Mouse (Mus musculus) liver, embryonic 13.5 days (tissue): ENCODE results near the gene Tmem39b. TPM values are rescaled to one million over a fixed set of nuclear protein-coding genes. Genes with fewer than 3 reads are reported as not detected.
"Not testable (repeated sequence)": the region's sequence is repeated elsewhere in the genome, so short reads cannot be mapped to it uniquely, and the experiment has no call there.

Experiments
- ATAC-seq: fragments of 200-750 bp; cut with Nextera tagmentation; 2 replicates; pipeline ENCODE4 v1.8.0; 2017; ENCODE audit warnings: low read depth, mild to moderate bottlenecking, moderate number of reproducible peaks, moderate library complexity
- DNase-seq: peaks from one replicate; pipeline ENCODE4 v3.0.0; 2022
- H3K27ac ChIP-seq: fragments of 300-500 bp; sonication (generic); 2 replicates; pipeline ENCODE4 v1.5.1; 2015; ENCODE audit warnings: moderate library complexity, mild to moderate bottlenecking, inconsistent platforms
- H3K27me3 ChIP-seq: fragments of 300-500 bp; sonication (generic); 2 replicates; pipeline ENCODE4 v1.6.1; 2015; ENCODE audit warnings: mild to moderate bottlenecking, inconsistent platforms
- H3K36me3 ChIP-seq: fragments of 300-500 bp; sonication (generic); 2 replicates; pipeline ENCODE4 v1.6.1; 2015; ENCODE audit warnings: mild to moderate bottlenecking, inconsistent platforms
- H3K4me1 ChIP-seq: fragments of 300-500 bp; sonication (generic); replicated peaks from 2 replicates; pipeline ENCODE4 v1.6.1; 2015; ENCODE audit warnings: inconsistent platforms
- H3K4me2 ChIP-seq: fragments of 300-500 bp; sonication (generic); 2 replicates; pipeline ENCODE4 v1.6.1; 2015; ENCODE audit warnings: inconsistent platforms, mild to moderate bottlenecking, moderate library complexity
- H3K4me3 ChIP-seq: fragments of 300-500 bp; sonication (generic); replicated peaks from 2 replicates; pipeline ENCODE4 v1.5.1; 2015; ENCODE audit warnings: mild to moderate bottlenecking, inconsistent platforms
- H3K9ac ChIP-seq: fragments of 300-500 bp; sonication (generic); 2 replicates; pipeline ENCODE4 v1.6.1; 2015; ENCODE audit warnings: mild to moderate bottlenecking, inconsistent platforms
- H3K9me3 ChIP-seq: fragments of 300-500 bp; sonication (generic); replicated peaks from 2 replicates; pipeline ENCODE4 v1.6.1; 2016; ENCODE audit warnings: inconsistent platforms
- WGBS: fragments of 180-500 bp; shearing (Covaris S2); methylation state at CpG from one replicate; pipeline ENCODE4 v1.1.7; 2015; ENCODE audit not compliant: insufficient replicate concordance; 5-methylcytosine and 5-hydroxymethylcytosine counted together
- polyA plus RNA-seq: library from polyadenylated mRNA; unstranded; fragments of >200 nt; fragmentation: Nextera tagmentation; extraction: Ambion mirVana; gene quantifications from 2 replicates; pipeline ENCODE4 v1.2.1, GENCODE M21; 2015

The Tmem39b gene
- polyA plus RNA-seq, 1 experiment from 2014 or later, result 4.0 TPM

DNA sequence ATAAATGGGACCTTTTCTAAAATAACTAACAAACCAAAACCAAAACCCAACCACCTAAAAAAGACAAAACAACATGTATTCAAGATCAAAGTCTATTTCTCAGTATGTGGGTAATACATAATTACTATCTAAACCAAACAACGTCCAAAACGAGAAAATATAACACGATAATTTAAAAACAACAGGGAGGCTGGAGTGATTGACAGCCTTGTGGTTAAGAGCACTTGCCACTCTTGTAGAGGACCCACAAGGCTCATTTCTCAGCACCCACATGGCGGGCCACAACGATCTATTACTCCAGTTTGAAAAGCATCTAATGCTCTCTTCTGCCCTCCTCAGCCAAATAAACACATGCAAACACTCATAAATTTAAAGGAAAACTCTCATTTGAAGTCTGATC, 34.8 kb upstream of the Tmem39b start:
- Histone ChIP-seq H3K27ac (no peak overlapping the region), H3K4me2 (no peak overlapping the region), H3K9ac (no peak overlapping the region), H3K9me3 (no peaks in the 10 kb centered on the region), H3K36me3 (peaks cover 31% of the 10 kb centered on the region), H3K4me1 (peaks cover 47% of the 10 kb centered on the region), H3K27me3 (no peaks in the 10 kb centered on the region), H3K4me3 (no peak overlapping the region)
- DNase-seq (no peak), ATAC-seq (no peak)
- WGBS, result 38% methylated on average over 5 of the region's 5 CpGs

DNA sequence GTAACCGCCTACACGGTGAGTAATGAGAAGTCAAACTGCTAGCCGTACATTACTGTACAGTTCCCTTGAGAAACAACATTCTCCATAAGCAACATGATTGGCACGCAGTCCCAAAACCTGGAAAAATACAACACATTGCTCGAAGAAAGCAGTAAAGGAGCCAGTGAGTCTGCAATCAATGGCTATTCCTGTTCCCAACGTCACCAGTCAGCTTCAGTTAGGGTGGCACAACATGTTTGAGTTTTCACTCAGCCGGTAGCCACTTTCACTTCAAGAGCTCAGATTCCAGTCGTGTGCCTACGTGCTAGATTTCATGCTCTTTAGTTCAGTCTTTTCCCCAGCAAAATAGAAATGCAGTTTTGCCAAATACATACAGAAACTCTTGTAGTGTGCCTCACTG, 19.7 kb upstream of the Tmem39b start:
- Histone ChIP-seq H3K4me1 (no peaks in the 10 kb centered on the region), H3K36me3 (peaks cover 82% of the 10 kb centered on the region), H3K4me3 (no peak overlapping the region), H3K9ac (no peak overlapping the region), H3K9me3 (no peaks in the 10 kb centered on the region), H3K27ac (no peak overlapping the region), H3K27me3 (no peaks in the 10 kb centered on the region), H3K4me2 (no peak overlapping the region)
- 92% methylated on average over 9 of the region's 9 CpGs for WGBS
- ATAC-seq (no peak), DNase-seq (no peak)

DNA sequence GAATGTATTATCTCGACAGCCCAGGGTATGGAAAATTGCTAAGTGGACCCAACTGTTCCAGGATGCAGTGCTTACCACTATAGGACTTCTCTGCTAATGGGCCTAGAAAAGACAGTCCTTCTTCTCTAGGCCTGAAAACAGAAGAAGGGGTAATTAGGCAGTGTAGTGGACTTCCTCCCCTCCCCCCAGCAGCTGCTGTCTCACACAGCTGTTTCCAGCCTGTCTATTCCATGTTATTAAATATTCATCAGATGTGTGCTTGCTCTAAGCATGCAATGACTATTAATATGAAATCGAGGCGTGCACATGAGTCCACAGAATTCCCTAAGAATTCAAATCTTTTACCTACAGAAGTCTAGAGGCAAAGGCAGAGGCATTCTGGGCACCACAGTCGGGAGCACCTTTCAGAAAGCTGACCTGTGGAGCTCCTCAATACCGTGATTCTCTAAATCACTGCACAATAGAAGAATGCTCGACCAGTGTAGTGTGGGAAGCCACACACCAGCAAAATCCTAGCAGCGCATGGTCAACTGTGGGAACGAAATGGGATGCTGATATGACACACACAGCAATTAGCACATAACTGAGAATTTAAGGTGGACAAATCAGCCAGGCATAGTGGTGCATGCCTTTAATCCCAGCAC, 13.0 kb upstream of the Tmem39b start:
- no peak overlapping the region for H3K4me3 ChIP-seq
- H3K36me3 ChIP-seq, result peaks cover 92% of the 10 kb centered on the region
- no peak overlapping the region for H3K9ac ChIP-seq
- no peak overlapping the region for H3K4me2 ChIP-seq
- H3K27me3 ChIP-seq, result no peaks in the 10 kb centered on the region
- H3K4me1 ChIP-seq, result no peaks in the 10 kb centered on the region
- H3K27ac ChIP-seq, result no peak overlapping the region
- no peak for ATAC-seq
- 81% methylated on average over 8 of the region's 8 CpGs for WGBS
- no peak for DNase-seq
- no peaks in the 10 kb centered on the region for H3K9me3 ChIP-seq

DNA sequence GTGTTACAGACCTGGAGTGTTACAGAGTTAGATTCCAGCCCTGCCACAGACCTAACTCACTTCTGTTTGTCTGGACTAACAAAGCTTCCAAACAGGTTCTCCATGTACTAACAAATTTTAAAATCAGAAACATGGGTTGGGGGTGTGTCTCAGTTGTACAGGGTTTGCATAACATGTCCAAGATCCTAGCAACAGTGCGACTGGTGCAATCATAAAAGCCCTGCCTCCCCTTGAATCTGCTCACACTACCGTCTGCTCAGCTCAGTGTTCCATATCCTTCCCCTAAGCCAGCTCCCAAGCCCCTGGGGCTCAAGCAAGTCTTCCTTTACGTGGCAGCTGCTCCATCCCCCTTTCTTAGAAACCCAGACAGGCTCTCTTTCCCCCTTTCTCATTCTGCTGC, 10.1 kb upstream of the Tmem39b start:
- peaks cover 3% of the 10 kb centered on the region for H3K4me1 ChIP-seq
- WGBS, result 74% methylated on average over 3 of the region's 3 CpGs
- no peak overlapping the region for H3K4me3 ChIP-seq
- H3K27me3 ChIP-seq, result no peaks in the 10 kb centered on the region
- no peak overlapping the region for H3K9ac ChIP-seq
- DNase-seq (no peak), ATAC-seq (no peak)
- H3K36me3 ChIP-seq, result peaks cover 93% of the 10 kb centered on the region
- no peak overlapping the region for H3K27ac ChIP-seq
- no peak overlapping the region for H3K4me2 ChIP-seq
- no peaks in the 10 kb centered on the region for H3K9me3 ChIP-seq

DNA sequence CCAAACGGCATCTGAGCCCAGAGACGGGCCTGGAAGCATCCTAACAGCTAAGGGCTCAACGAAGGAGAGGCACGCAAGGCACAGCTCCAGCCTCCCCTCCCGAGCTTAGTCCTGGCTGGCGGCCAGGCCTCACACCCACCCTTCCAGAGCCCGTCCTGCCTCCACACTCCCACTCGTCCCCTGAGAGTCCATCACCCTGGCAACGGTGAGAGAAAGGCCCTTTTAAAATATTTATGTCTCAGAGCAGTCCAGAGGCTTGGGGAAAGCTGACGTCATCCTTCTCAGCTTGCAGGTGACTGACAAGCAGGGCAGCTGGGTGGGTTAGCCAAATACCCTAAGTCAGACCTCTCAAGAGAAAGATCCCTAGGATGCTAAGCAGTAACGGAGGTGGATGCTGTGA, 5.8 kb upstream of the Tmem39b start:
- 67% methylated on average over 11 of the region's 11 CpGs for WGBS
- no peak for DNase-seq
- ATAC-seq, result peak; percentile 16; the same call in 1 of the 2 replicates
- Histone ChIP-seq H3K4me2 (no peak overlapping the region), H3K9ac (no peak overlapping the region), H3K4me3 (no peak overlapping the region), H3K9me3 (no peaks in the 10 kb centered on the region), H3K27me3 (no peaks in the 10 kb centered on the region), H3K4me1 (peaks cover 13% of the 10 kb centered on the region), H3K27ac (0 out of 2 replicates have a peak overlapping the region, but pooled peaks have one; percentile 19), H3K36me3 (peaks cover 53% of the 10 kb centered on the region)

DNA sequence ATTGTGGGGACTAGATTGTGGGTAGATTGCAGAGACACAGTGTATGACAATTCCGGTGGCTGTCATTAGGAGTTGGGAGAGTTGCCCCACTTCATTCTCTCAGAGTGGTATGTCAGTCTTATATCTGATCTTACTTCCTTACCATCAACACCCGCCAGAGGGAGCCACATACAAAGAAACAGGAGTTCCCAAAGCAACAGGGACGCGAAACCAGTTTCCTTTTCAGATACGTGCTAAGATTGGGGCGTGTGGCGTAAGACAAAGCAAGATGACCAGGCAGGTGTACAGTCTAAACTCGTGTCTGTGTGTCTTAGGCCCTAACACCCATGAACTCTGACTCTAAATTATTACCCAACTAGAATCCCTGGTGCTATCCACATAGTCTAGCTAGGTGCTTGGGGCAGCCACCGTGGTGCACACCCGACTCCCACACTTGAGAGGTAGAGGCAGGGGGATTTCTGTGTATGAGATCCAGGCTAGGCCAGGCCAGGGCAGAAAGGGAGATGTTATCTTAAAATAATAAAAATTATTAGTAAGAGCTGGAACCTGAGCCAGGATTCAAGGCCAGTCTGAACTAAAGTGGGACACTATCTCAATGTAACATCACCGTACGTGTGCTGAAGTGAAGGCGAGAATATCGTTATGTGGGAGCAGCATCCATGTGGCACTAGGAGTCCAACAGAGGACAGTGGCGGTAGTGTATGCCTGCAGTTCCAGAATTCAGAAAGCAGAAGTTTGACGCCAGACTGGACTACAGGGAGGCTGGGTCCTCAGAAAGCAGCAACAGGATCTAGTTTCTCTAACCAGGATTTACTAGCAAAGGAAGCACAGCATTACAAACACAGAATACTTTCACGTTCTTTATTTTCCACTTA, 5.1 kb upstream of the Tmem39b start:
- H3K4me2 ChIP-seq, result peak overlapping the region; percentile 50
- H3K36me3 ChIP-seq, result peaks cover 49% of the 10 kb centered on the region
- no peaks in the 10 kb centered on the region for H3K27me3 ChIP-seq
- ATAC-seq (peak; percentile 39), DNase-seq (peak; percentile 71)
- H3K4me3 ChIP-seq, result peak overlapping the region; percentile 16; the same call in 1 of the 2 replicates
- peaks cover 20% of the 10 kb centered on the region for H3K4me1 ChIP-seq
- no peaks in the 10 kb centered on the region for H3K9me3 ChIP-seq
- WGBS, result 47% methylated on average over 17 of the region's 17 CpGs
- no peak overlapping the region for H3K9ac ChIP-seq
- H3K27ac ChIP-seq, result no peak overlapping the region

DNA sequence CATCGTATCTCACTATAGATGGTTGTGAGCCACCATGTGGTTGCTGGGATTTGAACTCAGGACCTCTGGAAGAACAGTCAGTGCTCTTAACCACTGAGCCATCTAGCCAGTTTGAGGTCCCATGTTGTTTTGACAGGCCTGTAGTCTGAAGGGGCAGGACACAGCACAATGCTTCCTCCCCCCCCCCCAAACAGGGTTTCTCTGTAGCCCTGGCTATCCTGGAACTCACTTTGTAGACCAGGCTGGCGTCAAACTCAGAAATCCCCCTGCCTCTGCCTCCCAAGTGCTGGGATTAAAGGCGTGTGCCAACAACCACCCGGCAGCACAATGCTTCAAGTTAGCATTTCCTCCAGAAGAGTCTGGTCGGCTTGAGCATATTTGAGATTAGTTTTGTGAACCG, 4.0 kb upstream of the Tmem39b start:
- not testable (repeated sequence) for H3K9me3 ChIP-seq, H3K4me3 ChIP-seq, H3K27ac ChIP-seq, H3K9ac ChIP-seq, DNase-seq, ATAC-seq, H3K27me3 ChIP-seq, H3K4me2 ChIP-seq
- WGBS, result 82% methylated on average over 6 of the region's 6 CpGs
- H3K4me1 ChIP-seq, result peaks cover 26% of the 10 kb centered on the region
- H3K36me3 ChIP-seq, result peaks cover 39% of the 10 kb centered on the region

DNA sequence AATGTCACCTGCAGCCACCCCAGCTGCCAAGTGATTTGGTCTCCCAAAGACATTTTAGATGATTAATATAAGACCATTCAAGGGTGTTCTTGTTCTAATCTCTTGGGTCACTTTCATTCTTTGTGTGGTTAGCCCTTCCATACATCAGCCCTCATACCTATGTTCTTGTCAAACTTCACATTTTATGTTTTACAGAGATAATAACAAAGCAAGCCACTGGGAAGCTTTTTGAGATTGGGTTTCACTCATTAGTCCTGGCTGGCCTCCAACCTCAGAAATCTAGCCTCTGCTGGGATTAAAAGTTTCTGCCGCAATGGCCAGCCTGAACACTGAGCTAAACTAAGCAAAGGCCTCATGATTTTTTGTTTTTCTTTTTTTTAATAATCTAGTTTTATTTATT, 3.6 kb upstream of the Tmem39b start:
- H3K27me3 ChIP-seq, result no peaks in the 10 kb centered on the region
- H3K4me3 ChIP-seq, result no peak overlapping the region
- H3K9ac ChIP-seq, result no peak overlapping the region
- H3K4me2 ChIP-seq, result no peak overlapping the region
- peaks cover 35% of the 10 kb centered on the region for H3K36me3 ChIP-seq
- 71% methylated on average over 1 of the region's 1 CpGs for WGBS
- H3K4me1 ChIP-seq, result peaks cover 31% of the 10 kb centered on the region
- ATAC-seq, result no peak
- no peak overlapping the region for H3K27ac ChIP-seq
- no peak for DNase-seq
- H3K9me3 ChIP-seq, result no peaks in the 10 kb centered on the region

DNA sequence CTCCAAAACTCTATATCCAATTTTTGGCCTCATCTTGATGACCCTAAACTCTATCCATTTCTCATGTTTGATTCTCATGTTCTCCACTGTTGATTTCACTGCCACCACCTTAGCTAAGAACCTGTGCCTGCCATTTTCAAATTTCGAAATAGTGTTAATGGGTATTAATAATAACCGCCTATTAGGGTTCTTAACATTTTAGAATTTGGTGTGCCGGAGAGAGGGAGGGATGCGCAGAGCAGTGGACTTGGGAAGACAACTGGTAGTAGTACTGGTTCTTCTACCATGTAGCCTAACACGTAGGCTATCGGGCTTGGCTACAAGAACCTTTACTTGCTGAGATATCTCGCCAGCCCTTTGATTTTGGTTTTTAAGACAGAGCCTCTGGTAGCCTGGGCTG, 553 bp upstream of the Tmem39b start:
- Histone ChIP-seq H3K4me3 (peak overlapping the region; percentile 84), H3K9ac (peak overlapping the region; percentile 78), H3K36me3 (peaks cover 26% of the 10 kb centered on the region), H3K4me2 (peak overlapping the region; percentile 91), H3K9me3 (no peaks in the 10 kb centered on the region), H3K4me1 (peaks cover 33% of the 10 kb centered on the region), H3K27ac (peak overlapping the region; percentile 70; the same call in 1 of the 2 replicates), H3K27me3 (no peaks in the 10 kb centered on the region)
- DNase-seq, result no peak
- 69% methylated on average over 7 of the region's 7 CpGs for WGBS
- ATAC-seq, result no peak

DNA sequence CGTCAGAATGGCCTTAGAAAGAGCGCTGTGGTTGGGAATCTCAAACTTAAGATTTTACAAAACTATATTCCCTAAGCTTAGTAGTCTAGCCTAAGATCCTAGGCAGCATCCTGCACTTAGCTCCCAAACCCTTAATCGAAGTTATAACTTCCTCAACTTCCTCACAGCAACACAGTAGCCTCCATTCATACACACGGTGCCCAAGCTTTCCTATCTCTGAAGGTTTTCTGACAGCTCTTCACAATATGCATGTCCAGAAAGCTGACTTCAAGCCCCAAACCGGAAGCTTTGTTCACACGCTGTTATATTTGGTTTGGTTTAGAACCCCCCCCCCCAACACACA, 852 bp downstream of the Tmem39b start:
- Histone ChIP-seq H3K4me3 (peak overlapping the region; percentile 84), H3K4me2 (peak overlapping the region; percentile 91), H3K36me3 (peaks cover 31% of the 10 kb centered on the region), H3K9me3 (no peaks in the 10 kb centered on the region), H3K9ac (peak overlapping the region; percentile 78), H3K27me3 (no peaks in the 10 kb centered on the region), H3K4me1 (peaks cover 26% of the 10 kb centered on the region), H3K27ac (peak overlapping the region; percentile 74)
- peak; percentile 13; the same call in 1 of the 2 replicates for ATAC-seq
- no peak for DNase-seq
- 18% methylated on average over 6 of the region's 6 CpGs for WGBS

DNA sequence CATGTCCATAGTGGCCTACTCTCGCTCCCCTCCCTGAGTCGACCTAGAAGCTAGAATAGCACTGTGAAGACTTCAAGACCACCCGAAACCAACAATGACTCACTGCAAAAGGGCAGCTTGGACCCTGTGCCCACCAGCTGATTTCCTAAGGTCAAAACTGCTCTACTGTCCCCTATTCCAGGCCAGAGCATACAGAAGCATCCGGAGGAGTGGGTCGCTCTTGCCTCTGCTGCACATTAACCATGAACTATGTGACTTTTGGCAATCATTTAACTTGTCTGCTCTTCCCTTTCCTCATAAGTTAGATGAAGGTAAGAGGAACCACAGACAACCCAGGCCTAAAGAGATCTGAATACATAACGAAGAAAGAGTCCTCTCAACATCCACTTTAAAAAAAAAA, 12.1 kb downstream of the Tmem39b start:
- Histone ChIP-seq H3K4me2 (no peak overlapping the region), H3K4me1 (no peaks in the 10 kb centered on the region), H3K27ac (no peak overlapping the region), H3K9me3 (no peaks in the 10 kb centered on the region), H3K27me3 (no peaks in the 10 kb centered on the region), H3K36me3 (peaks cover 55% of the 10 kb centered on the region), H3K4me3 (no peak overlapping the region), H3K9ac (no peak overlapping the region)
- ATAC-seq, result no peak
- 81% methylated on average over 6 of the region's 6 CpGs for WGBS
- no peak for DNase-seq
